Mouse (Mus musculus) embryonic fibroblast, embryonic 13.5 days (primary cell): ENCODE data around the gene Tnfsf10. TPM values are rescaled to one million over a fixed set of nuclear protein-coding genes. Genes with fewer than 3 reads are reported as not detected.

Source experiments
- H3K27ac ChIP-seq: 2 replicates; pipeline ENCODE4 v1.5.1; 2012; ENCODE audit warnings: low read length, control low read depth, inconsistent platforms; ENCODE audit not compliant: insufficient read depth
- H3K4me1 ChIP-seq: 2 replicates; pipeline ENCODE4 v1.6.1; 2011; ENCODE audit warnings: low read length; ENCODE audit not compliant: control insufficient read depth, insufficient read depth
- H3K4me3 ChIP-seq: 2 replicates; pipeline ENCODE4 v1.5.1; 2011; ENCODE audit warnings: mild to moderate bottlenecking, control low read depth, low read length; ENCODE audit not compliant: insufficient read depth
- CTCF ChIP-seq: IDR thresholded peaks from 2 replicates; pipeline ENCODE4 v1.5.1; 2011; ENCODE audit warnings: mild to moderate bottlenecking, control low read depth, low read length, moderate library complexity, borderline replicate concordance; ENCODE audit not compliant: insufficient read depth
- POLR2A ChIP-seq: IDR thresholded peaks from 2 replicates; pipeline ENCODE4 v1.6.1; 2011; ENCODE audit warnings: low read depth, mild to moderate bottlenecking, control low read depth, low read length, moderate library complexity
- polyA plus RNA-seq: library from polyadenylated mRNA; stranded (reverse); fragments of >200 nt; gene quantifications from 2 replicates; pipeline ENCODE4 v1.2.4, GENCODE M21; 2011; ENCODE audit warnings: low read depth; ENCODE audit not compliant: missing spikeins, insufficient read length

Gene Tnfsf10
- polyA plus RNA-seq, 1 experiment, result 0.11 TPM

GRCm38 (mm10) chr3:27389923-27390322 is 73.1 kb downstream of the Tnfsf10 start:
- H3K4me1 ChIP-seq, result no peaks in the 10 kb centered on the region
- H3K4me3 ChIP-seq, result no peak overlapping the region
- TF ChIP-seq CTCF (no peak), POLR2A (no peak)
- no peak overlapping the region for H3K27ac ChIP-seq

Other genes starting within 250 kb of the Tnfsf10 start
- 34.2 and 62.2 TPM in 2 replicates for gene Ect2, start 163.2 kb upstream of the Tnfsf10 start, polyA plus RNA-seq
- 5.3 TPM in 2 replicates for gene Nceh1, start 134.1 kb upstream of the Tnfsf10 start, polyA plus RNA-seq
- not detected in 2 replicates for gene Ghsr, start 54.3 kb downstream of the Tnfsf10 start, polyA plus RNA-seq